Mouse (Mus musculus): Measurements from ENCODE around the gene Anp32e. TPM values are rescaled to one million over a fixed set of nuclear protein-coding genes. Genes with fewer than 3 reads are reported as not detected.
A peak's percentile ranks its signal among the peaks of the same experiment; 100 is the strongest.

Anp32e gene
- polyA plus RNA-seq, 1 experiment from 2014 or later = 72.5 TPM

GRCm38 (mm10) chr3:95985209-95986000, 56.4 kb downstream of the Anp32e start:
- ATAC-seq = peak; percentile 91
- TF ChIP-seq CTCF (IDR thresholded peaks at IDR 0.05) (no peak), EP300 (IDR thresholded peaks at IDR 0.05) (0 out of 2 replicates have a peak, but pooled peaks have one; percentile 36)
- H3K9ac ChIP-seq (replicated peaks; ENCODE audit: low read depth) = 0 out of 2 replicates have a peak overlapping the region, but pooled peaks have one; percentile 8
- peak overlapping the region; percentile 86 for H3K27ac ChIP-seq (ENCODE audit: low read length)
- WGBS = 5% methylated on average over 12 of the region's 12 CpGs
- H3K36me3 ChIP-seq (ENCODE audit: insufficient read depth, low read length) = no peaks in the 10 kb centered on the region
- peak; percentile 94 for DNase-seq (ENCODE audit: low spot score)
- H3K4me2 ChIP-seq (replicated peaks; ENCODE audit: low read depth, low read length) = peak overlapping the region; percentile 42
- no peaks in the 10 kb centered on the region for H3K9me3 ChIP-seq (ENCODE audit: low read length)
- peaks cover 17% of the 10 kb centered on the region for H3K4me1 ChIP-seq (ENCODE audit: insufficient read depth, low read depth, low read length)
- no peaks in the 10 kb centered on the region for H3K27me3 ChIP-seq (replicated peaks; ENCODE audit: insufficient read depth, low read length)
- H3K4me3 ChIP-seq (ENCODE audit: low read depth, low read length) = 0 out of 2 replicates have a peak overlapping the region, but pooled peaks have one; percentile 5

- Histone ChIP-seq H3K4me1 (ENCODE audit: insufficient read depth, low read depth, low read length) (peaks cover 17% of the 10 kb centered on the region), H3K27ac (ENCODE audit: low read length) (peak overlapping the region; percentile 86), H3K9ac (replicated peaks; ENCODE audit: low read depth) (0 out of 2 replicates have a peak overlapping the region, but pooled peaks have one; percentile 8), H3K36me3 (ENCODE audit: insufficient read depth, low read length) (no peaks in the 10 kb centered on the region), H3K4me2 (replicated peaks; ENCODE audit: low read depth, low read length) (peak overlapping the region; percentile 42), H3K27me3 (replicated peaks; ENCODE audit: insufficient read depth, low read length) (no peaks in the 10 kb centered on the region), H3K9me3 (ENCODE audit: low read length) (no peaks in the 10 kb centered on the region), H3K4me3 (ENCODE audit: low read depth, low read length) (0 out of 2 replicates have a peak overlapping the region, but pooled peaks have one; percentile 5)
- WGBS = 2% methylated on average over 21 of the region's 21 CpGs
- peak; percentile 57 for ATAC-seq
- DNase-seq (ENCODE audit: low spot score) = peak; percentile 80
- no peak for TF ChIP-seq EP300 (IDR thresholded peaks at IDR 0.05)
- no peak for TF ChIP-seq CTCF (IDR thresholded peaks at IDR 0.05)
These were observed 57.1 kb downstream of the Anp32e start for GRCm38 (mm10) chr3:95986001-95986622.

GRCm38 (mm10) chr3:95986984-95987383, 57.9 kb downstream of the Anp32e start:
- Histone ChIP-seq H3K4me1 (ENCODE audit: insufficient read depth, low read depth, low read length) (peaks cover 17% of the 10 kb centered on the region), H3K27ac (ENCODE audit: low read length) (peak overlapping the region; percentile 86), H3K4me2 (replicated peaks; ENCODE audit: low read depth, low read length) (no peak overlapping the region), H3K27me3 (replicated peaks; ENCODE audit: insufficient read depth, low read length) (no peaks in the 10 kb centered on the region), H3K9ac (replicated peaks; ENCODE audit: low read depth) (no peak overlapping the region), H3K4me3 (ENCODE audit: low read depth, low read length) (no peak overlapping the region), H3K36me3 (ENCODE audit: insufficient read depth, low read length) (no peaks in the 10 kb centered on the region), H3K9me3 (ENCODE audit: low read length) (no peaks in the 10 kb centered on the region)
- TF ChIP-seq EP300 (IDR thresholded peaks at IDR 0.05) (no peak), CTCF (IDR thresholded peaks at IDR 0.05) (no peak)
- ATAC-seq = no peak
- WGBS = 62% methylated on average over 4 of the region's 4 CpGs
- DNase-seq (ENCODE audit: low spot score) = no peak

DNA sequence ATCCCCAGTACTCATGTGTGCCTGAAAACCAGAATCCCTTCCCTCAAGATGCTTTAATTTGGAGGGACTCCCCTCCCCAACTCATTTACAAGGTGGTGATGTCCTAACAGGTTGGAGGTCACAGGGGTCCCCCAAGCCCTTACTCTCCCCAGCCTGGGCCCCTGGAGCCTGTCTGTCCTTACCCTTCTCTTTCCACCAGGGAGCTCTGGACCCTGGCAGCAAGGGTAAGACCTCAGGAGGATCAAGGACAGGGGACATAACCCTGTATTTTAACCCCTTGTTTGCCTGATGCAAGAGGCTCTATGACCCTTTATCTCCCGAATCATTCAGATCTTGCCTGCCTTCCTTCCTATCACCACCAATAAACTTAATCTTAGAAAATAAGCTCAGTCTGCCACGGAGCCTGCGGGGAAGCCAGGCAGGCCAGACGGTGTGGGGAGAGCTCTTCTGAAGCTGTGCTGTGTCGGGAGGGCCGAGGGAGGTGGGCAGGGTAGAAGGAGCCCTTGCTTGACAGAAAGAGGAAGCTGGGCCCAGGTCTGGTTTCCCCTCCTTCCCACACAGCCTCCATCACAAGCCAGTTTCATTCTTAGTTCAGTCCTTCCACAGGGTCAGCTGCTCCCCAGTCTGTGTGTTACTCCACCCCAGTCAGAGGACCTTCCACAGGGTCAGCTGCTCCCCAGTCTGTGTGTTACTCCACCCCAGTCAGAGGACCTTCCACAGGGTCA, 58.5 kb downstream of the Anp32e start:
- no peak overlapping the region for H3K4me2 ChIP-seq (replicated peaks; ENCODE audit: low read depth, low read length)
- peaks cover 21% of the 10 kb centered on the region for H3K4me1 ChIP-seq (ENCODE audit: insufficient read depth, low read depth, low read length)
- ATAC-seq (no peak), DNase-seq (ENCODE audit: low spot score) (peak; percentile 22)
- no peak overlapping the region for H3K9ac ChIP-seq (replicated peaks; ENCODE audit: low read depth)
- H3K27me3 ChIP-seq (replicated peaks; ENCODE audit: insufficient read depth, low read length) = no peaks in the 10 kb centered on the region
- 72% methylated on average over 6 of the region's 6 CpGs for WGBS
- peak overlapping the region; percentile 86; the same call in 1 of the 2 replicates for H3K27ac ChIP-seq (ENCODE audit: low read length)
- H3K9me3 ChIP-seq (ENCODE audit: low read length) = no peaks in the 10 kb centered on the region
- H3K36me3 ChIP-seq (ENCODE audit: insufficient read depth, low read length) = no peaks in the 10 kb centered on the region
- TF ChIP-seq EP300 (IDR thresholded peaks at IDR 0.05) (no peak), CTCF (IDR thresholded peaks at IDR 0.05) (no peak)
- no peak overlapping the region for H3K4me3 ChIP-seq (ENCODE audit: low read depth, low read length)

- Histone ChIP-seq H3K9ac (replicated peaks; ENCODE audit: low read depth) (no peak overlapping the region), H3K4me3 (ENCODE audit: low read depth, low read length) (no peak overlapping the region), H3K4me2 (replicated peaks; ENCODE audit: low read depth, low read length) (no peak overlapping the region), H3K9me3 (ENCODE audit: low read length) (no peaks in the 10 kb centered on the region), H3K36me3 (ENCODE audit: insufficient read depth, low read length) (no peaks in the 10 kb centered on the region), H3K4me1 (ENCODE audit: insufficient read depth, low read depth, low read length) (peaks cover 22% of the 10 kb centered on the region), H3K27me3 (replicated peaks; ENCODE audit: insufficient read depth, low read length) (no peaks in the 10 kb centered on the region), H3K27ac (ENCODE audit: low read length) (no peak overlapping the region)
- TF ChIP-seq EP300 (IDR thresholded peaks at IDR 0.05) = no peak
- no peak for DNase-seq (ENCODE audit: low spot score)
- ATAC-seq = no peak
- WGBS = 96% methylated on average over 1 of the region's 1 CpGs
These were observed 59.1 kb downstream of the Anp32e start for GRCm38 (mm10) chr3:95988138-95988537.

- peaks cover 26% of the 10 kb centered on the region for H3K4me1 ChIP-seq (ENCODE audit: insufficient read depth, low read depth, low read length)
- H3K9ac ChIP-seq (replicated peaks; ENCODE audit: low read depth) = no peak overlapping the region
- H3K27me3 ChIP-seq (replicated peaks; ENCODE audit: insufficient read depth, low read length) = no peaks in the 10 kb centered on the region
- H3K4me3 ChIP-seq (ENCODE audit: low read depth, low read length) = no peak overlapping the region
- 41% methylated on average over 10 of the region's 10 CpGs for WGBS
- no peak overlapping the region for H3K4me2 ChIP-seq (replicated peaks; ENCODE audit: low read depth, low read length)
- no peaks in the 10 kb centered on the region for H3K9me3 ChIP-seq (ENCODE audit: low read length)
- H3K27ac ChIP-seq (ENCODE audit: low read length) = peak overlapping the region; percentile 60
- ATAC-seq (peak; percentile 30), DNase-seq (ENCODE audit: low spot score) (peak; percentile 88)
- H3K36me3 ChIP-seq (ENCODE audit: insufficient read depth, low read length) = no peaks in the 10 kb centered on the region
- no peak for TF ChIP-seq CTCF (IDR thresholded peaks at IDR 0.05)
- TF ChIP-seq EP300 (IDR thresholded peaks at IDR 0.05) = no peak
These were observed 59.9 kb downstream of the Anp32e start for GRCm38 (mm10) chr3:95988969-95989368.

All from lung, postnatal 0 days (tissue).